Mouse (Mus musculus): ENCODE results near the gene Sectm1a.
"Not testable (repeated sequence)": the region's sequence is repeated elsewhere in the genome, so short reads cannot be mapped to it uniquely, and the experiment has no call there.

GRCm38 (mm10) chr11:121107242-121107641 is 26.2 kb upstream of the Sectm1a start:
- not testable (repeated sequence) for TF ChIP-seq ZNF384 (IDR thresholded peaks at IDR 0.05; ENCODE audit: low read depth, low read length); CHD2 (IDR thresholded peaks at IDR 0.05; ENCODE audit: low read depth, low read length); ZC3H11A (IDR thresholded peaks at IDR 0.05; ENCODE audit: borderline replicate concordance, low read depth, low read length)
